Mouse (Mus musculus) E14TG2a.4 (cell line): Measurements from ENCODE around the gene Slc6a19.

Source experiments
- H3K27me3 ChIP-seq: 2 replicates; pipeline ENCODE4 v1.6.1; 2014; ENCODE audit warnings: low read length, control low read depth; ENCODE audit not compliant: insufficient read depth
- H3K36me3 ChIP-seq: 2 replicates; pipeline ENCODE4 v1.6.1; 2014; ENCODE audit warnings: low read length, control low read depth; ENCODE audit not compliant: insufficient read depth
- H3K4me1 ChIP-seq: replicated peaks from 2 replicates; pipeline ENCODE4 v1.6.1; 2014; ENCODE audit warnings: low read depth, low read length, control low read depth
- H3K4me3 ChIP-seq: replicated peaks from 2 replicates; pipeline ENCODE4 v1.5.1; 2014; ENCODE audit warnings: mild to moderate bottlenecking, low read length
- H3K9me3 ChIP-seq: 2 replicates; pipeline ENCODE4 v1.6.1; 2014; ENCODE audit warnings: low read length, control low read depth
- CTCF ChIP-seq: conservative IDR thresholded peaks from 2 replicates; pipeline ENCODE4 v1.5.1; 2014; ENCODE audit warnings: low read length
- NANOG ChIP-seq: IDR thresholded peaks from 2 replicates; pipeline ENCODE4 v1.6.1; 2014; ENCODE audit warnings: borderline replicate concordance, low read length, mixed read lengths
- POU5F1 ChIP-seq: IDR thresholded peaks from 2 replicates; pipeline ENCODE4 v1.6.1; 2014; ENCODE audit warnings: low read length, borderline replicate concordance

Gene Slc6a19

GRCm38 (mm10) chr13:73658953-73659352 is 45.7 kb downstream of the Slc6a19 start:
- Histone ChIP-seq H3K9me3 (no peaks in the 10 kb centered on the region), H3K27me3 (0 out of 2 replicates have a peak, but pooled peaks cover 2% of the 10 kb centered on the region), H3K36me3 (no peaks in the 10 kb centered on the region), H3K4me1 (no peaks in the 10 kb centered on the region; the same call in 1 of the 2 replicates), H3K4me3 (no peak overlapping the region)
- TF ChIP-seq POU5F1 (no peak), CTCF (no peak), NANOG (no peak)

- Histone ChIP-seq H3K9me3 (no peaks in the 10 kb centered on the region), H3K4me1 (no peaks in the 10 kb centered on the region; the same call in 1 of the 2 replicates), H3K36me3 (no peaks in the 10 kb centered on the region), H3K27me3 (0 out of 2 replicates have a peak, but pooled peaks cover under 1% of the 10 kb centered on the region), H3K4me3 (no peak overlapping the region)
- TF ChIP-seq POU5F1 (no peak), CTCF (no peak), NANOG (no peak)
These were observed 49.7 kb downstream of the Slc6a19 start for GRCm38 (mm10) chr13:73654976-73655375.

GRCm38 (mm10) chr13:73653266-73653665 is 51.4 kb downstream of the Slc6a19 start:
- TF ChIP-seq POU5F1 (no peak), NANOG (no peak), CTCF (no peak)
- Histone ChIP-seq H3K9me3 (no peaks in the 10 kb centered on the region), H3K36me3 (peaks cover 12% of the 10 kb centered on the region), H3K4me1 (no peaks in the 10 kb centered on the region; the same call in 1 of the 2 replicates), H3K4me3 (no peak overlapping the region), H3K27me3 (no peaks in the 10 kb centered on the region)

GRCm38 (mm10) chr13:73646397-73647087 is 58.1 kb downstream of the Slc6a19 start:
- Histone ChIP-seq H3K4me1 (peaks cover 3% of the 10 kb centered on the region; the same call in 1 of the 2 replicates), H3K36me3 (peaks cover 63% of the 10 kb centered on the region), H3K9me3 (peaks cover 11% of the 10 kb centered on the region), H3K27me3 (no peaks in the 10 kb centered on the region), H3K4me3 (no peak overlapping the region)
- peak; percentile 68 for TF ChIP-seq CTCF
- no peak for TF ChIP-seq POU5F1

GRCm38 (mm10) chr13:73641296-73641695 is 63.4 kb downstream of the Slc6a19 start:
- Histone ChIP-seq H3K27me3 (no peaks in the 10 kb centered on the region), H3K4me1 (no peaks in the 10 kb centered on the region), H3K4me3 (no peak overlapping the region), H3K36me3 (peaks cover 68% of the 10 kb centered on the region), H3K9me3 (peaks cover 11% of the 10 kb centered on the region)
- TF ChIP-seq NANOG, result no peak
- TF ChIP-seq CTCF, result no peak
- no peak for TF ChIP-seq POU5F1

GRCm38 (mm10) chr13:73637826-73638225 is 66.8 kb downstream of the Slc6a19 start:
- H3K4me1 ChIP-seq, result no peaks in the 10 kb centered on the region
- peaks cover 66% of the 10 kb centered on the region for H3K36me3 ChIP-seq
- peaks cover 11% of the 10 kb centered on the region for H3K9me3 ChIP-seq
- no peaks in the 10 kb centered on the region for H3K27me3 ChIP-seq
- H3K4me3 ChIP-seq, result no peak overlapping the region
- no peak for TF ChIP-seq NANOG
- no peak for TF ChIP-seq CTCF
- no peak for TF ChIP-seq POU5F1

GRCm38 (mm10) chr13:73631837-73632236 is 72.8 kb downstream of the Slc6a19 start:
- Histone ChIP-seq H3K27me3 (0 out of 2 replicates have a peak, but pooled peaks cover 6% of the 10 kb centered on the region), H3K9me3 (no peaks in the 10 kb centered on the region), H3K4me3 (no peak overlapping the region), H3K4me1 (peaks cover 43% of the 10 kb centered on the region), H3K36me3 (peaks cover 62% of the 10 kb centered on the region)
- TF ChIP-seq POU5F1, result no peak
- TF ChIP-seq CTCF, result no peak
- TF ChIP-seq NANOG, result no peak
